Mouse (Mus musculus): ENCODE data around the gene Sash1.

- TF ChIP-seq GATA1 (IDR thresholded peaks at IDR 0.05; ENCODE audit: borderline replicate concordance, low read length) (no peak), FLI1 (IDR thresholded peaks at IDR 0.05; ENCODE audit: low read length) (no peak)
These were observed 29.9 kb upstream of the Sash1 start for GRCm38 (mm10) chr10:8915755-8916154.
